Mouse (Mus musculus) right cerebral cortex, postnatal 10 days (tissue): ENCODE measurements at regions not wholly inside any gene's neighbourhood (a gene's known extent, or its start where the extent isn't known, plus 50 kb on each side); places are given as distances from the start of the nearest gene placed in this dataset.

Experiments used
- DNase-seq, 2 experiments: peaks; one replicate each; pipeline ENCODE4 v3.0.0; 2021; ENCODE audit warnings: low spot score in 2 of 2

GRCm38 (mm10) chr1:75692781-75693180, 146.7 kb downstream of the Slc4a3 start:
- no peak for DNase-seq

GRCm38 (mm10) chr1:75693231-75693914, 147.3 kb downstream of the Slc4a3 start:
- DNase-seq = peak in 1 of 2 experiments; percentile 35

- DNase-seq = peak; percentile 53 to 58
Measured at GRCm38 (mm10) chr1:75704832-75705650, 159.0 kb downstream of the Slc4a3 start.

GRCm38 (mm10) chr1:75706126-75706525, 160.1 kb downstream of the Slc4a3 start:
- no peak for DNase-seq

- DNase-seq = no peak
Measured at GRCm38 (mm10) chr1:75723431-75723830, 177.4 kb downstream of the Slc4a3 start.

- no peak for DNase-seq
Measured at GRCm38 (mm10) chr1:75725329-75725728, 179.3 kb downstream of the Slc4a3 start.

- DNase-seq = peak; percentile 57 to 70
Measured at GRCm38 (mm10) chr1:75728859-75729258, 182.8 kb downstream of the Slc4a3 start.

- DNase-seq = no peak
Measured at GRCm38 (mm10) chr1:75733791-75734190, 187.7 kb downstream of the Slc4a3 start.

- peak in 1 of 2 experiments; percentile 31 for DNase-seq
Measured at GRCm38 (mm10) chr1:75738651-75739050, 192.6 kb downstream of the Slc4a3 start.

GRCm38 (mm10) chr1:75749665-75750221, 203.7 kb downstream of the Slc4a3 start:
- peak; percentile 47 to 59 for DNase-seq

- no peak for DNase-seq
Measured at GRCm38 (mm10) chr1:75772131-75772530, 226.1 kb downstream of the Slc4a3 start.

GRCm38 (mm10) chr1:75773014-75773413, 226.9 kb downstream of the Slc4a3 start:
- DNase-seq = no peak

- no peak for DNase-seq
Measured at GRCm38 (mm10) chr1:75778889-75779288, 232.8 kb downstream of the Slc4a3 start.

GRCm38 (mm10) chr1:75783206-75783605, 237.1 kb downstream of the Slc4a3 start:
- no peak for DNase-seq

GRCm38 (mm10) chr1:75786173-75786820, 240.2 kb downstream of the Slc4a3 start:
- no peak for DNase-seq

GRCm38 (mm10) chr1:75791509-75791908, 245.4 kb downstream of the Slc4a3 start:
- no peak for DNase-seq

GRCm38 (mm10) chr1:75797793-75798192, 251.7 kb downstream of the Slc4a3 start:
- DNase-seq = no peak

- DNase-seq = peak in 1 of 2 experiments; percentile 27
Measured at GRCm38 (mm10) chr1:75798375-75799099, 252.5 kb downstream of the Slc4a3 start.

- no peak for DNase-seq
Measured at GRCm38 (mm10) chr1:75804473-75804872, 258.4 kb downstream of the Slc4a3 start.

- peak in 1 of 2 experiments; percentile 26 for DNase-seq
Measured at GRCm38 (mm10) chr1:75812471-75812870, 266.4 kb downstream of the Slc4a3 start.

- no peak for DNase-seq
Measured at GRCm38 (mm10) chr1:75826202-75826601, 280.1 kb downstream of the Slc4a3 start.
